Mouse (Mus musculus) E14TG2a.4 (cell line): ENCODE data around the gene Pdlim5.

Experiments
- CTCF ChIP-seq: conservative IDR thresholded peaks from 2 replicates; pipeline ENCODE4 v1.5.1; 2014; ENCODE audit warnings: low read length
- POU5F1 ChIP-seq: IDR thresholded peaks from 2 replicates; pipeline ENCODE4 v1.6.1; 2014; ENCODE audit warnings: low read length, borderline replicate concordance

DNA sequence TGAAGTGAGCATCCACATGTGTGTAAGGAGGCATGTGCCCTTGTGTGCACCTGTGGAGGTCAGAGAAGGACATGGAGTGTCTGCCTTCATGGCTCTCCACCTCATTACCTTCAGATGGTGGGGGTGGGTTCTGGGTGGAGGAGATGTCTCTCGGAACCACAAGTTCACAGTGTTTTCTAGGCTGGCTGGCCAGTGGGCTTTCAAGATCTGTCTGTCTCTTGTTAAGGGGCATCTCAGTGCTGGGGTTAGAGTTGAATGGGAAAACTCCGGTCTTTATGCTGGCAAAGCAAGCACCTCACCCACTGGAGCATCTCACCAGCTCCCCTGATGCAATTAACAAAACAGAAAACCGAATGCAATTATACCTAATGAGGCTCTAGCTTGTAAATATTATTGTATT is 36.0 kb upstream of the Pdlim5 start:
- TF ChIP-seq CTCF (no peak), POU5F1 (no peak)
